Mouse (Mus musculus) liver, postnatal 0 days (tissue): ENCODE data around the gene Slfn14. TPM values are rescaled to one million over a fixed set of nuclear protein-coding genes. Genes with fewer than 3 reads are reported as not detected.

ENCODE experiments used
- ATAC-seq: fragments of 200-750 bp; cut with Nextera tagmentation; 2 replicates; pipeline ENCODE4 v1.8.0; 2017; ENCODE audit warnings: mild to moderate bottlenecking, moderate library complexity
- DNase-seq: peaks from one replicate; pipeline ENCODE4 v3.0.0-alpha.2; 2016
- H3K27ac ChIP-seq: fragments of 300-500 bp; sonication (generic); 2 replicates; pipeline ENCODE4 v1.5.1; 2014; ENCODE audit warnings: antibody characterized with exemption, moderate library complexity, mild to moderate bottlenecking, low read depth
- H3K27me3 ChIP-seq: fragments of 300-500 bp; sonication (generic); 2 replicates; pipeline ENCODE4 v1.6.1; 2014; ENCODE audit warnings: low read length, control low read depth, mixed read lengths; ENCODE audit not compliant: insufficient read depth
- H3K36me3 ChIP-seq: fragments of 300-500 bp; sonication (generic); replicated peaks from 2 replicates; pipeline ENCODE4 v1.6.1; 2014; ENCODE audit warnings: mild to moderate bottlenecking, control low read depth, low read length, moderate library complexity, mixed read lengths; ENCODE audit not compliant: insufficient read depth
- H3K4me1 ChIP-seq: fragments of 300-500 bp; sonication (generic); 2 replicates; pipeline ENCODE4 v1.6.1; 2014; ENCODE audit warnings: antibody characterized with exemption, mild to moderate bottlenecking, control low read depth; ENCODE audit not compliant: insufficient read depth
- H3K4me2 ChIP-seq: fragments of 300-500 bp; sonication (generic); 2 replicates; pipeline ENCODE4 v1.6.1; 2014; ENCODE audit warnings: low read depth, mild to moderate bottlenecking, low read length, moderate library complexity, mixed read lengths
- H3K4me3 ChIP-seq: fragments of 300-500 bp; sonication (generic); 2 replicates; pipeline ENCODE4 v1.5.1; 2014; ENCODE audit warnings: low read depth, low read length
- H3K9ac ChIP-seq: fragments of 300-500 bp; sonication (generic); replicated peaks from 2 replicates; pipeline ENCODE4 v1.6.1; 2014; ENCODE audit warnings: mild to moderate bottlenecking, moderate library complexity
- H3K9me3 ChIP-seq: fragments of 300-500 bp; sonication (generic); 2 replicates; pipeline ENCODE4 v1.6.1; 2016; ENCODE audit warnings: mild to moderate bottlenecking, control low read depth, low read length, mixed read lengths
- CTCF ChIP-seq: sonication (generic); IDR thresholded peaks from 2 replicates; pipeline ENCODE4 v1.5.1; 2016; ENCODE audit warnings: antibody characterized with exemption, low read depth
- EP300 ChIP-seq: IDR thresholded peaks from 2 replicates; pipeline ENCODE4 v1.6.1; 2016; ENCODE audit warnings: antibody characterized with exemption, low read depth, mild to moderate bottlenecking
- WGBS: fragments of 180-500 bp; shearing (Covaris S2); extraction: QIAGEN DNeasy Blood & Tissue Kit; methylation state at CpG from one replicate; pipeline ENCODE4 v1.1.7; 2014; ENCODE audit not compliant: insufficient replicate concordance; 5-methylcytosine and 5-hydroxymethylcytosine counted together
- polyA plus RNA-seq: library from polyadenylated mRNA; unstranded; fragments of >200 nt; fragmentation: Nextera tagmentation; extraction: Ambion mirVana; gene quantifications from 2 replicates; pipeline ENCODE4 v1.2.1, GENCODE M21; 2015

Slfn14 gene
- polyA plus RNA-seq, 1 experiment from 2014 or later = 14.3 TPM

GRCm38 (mm10) chr11:83279024-83279423 lies 7.5 kb downstream of the Slfn14 start:
- DNase-seq (no peak), ATAC-seq (no peak)
- no peak overlapping the region for H3K4me3 ChIP-seq
- no peaks in the 10 kb centered on the region for H3K27me3 ChIP-seq
- no peak overlapping the region for H3K4me2 ChIP-seq
- H3K36me3 ChIP-seq = peaks cover 32% of the 10 kb centered on the region
- WGBS = 91% methylated on average over 4 of the region's 4 CpGs
- H3K9me3 ChIP-seq = no peaks in the 10 kb centered on the region
- TF ChIP-seq EP300 (no peak), CTCF (no peak)
- no peak overlapping the region for H3K27ac ChIP-seq
- H3K9ac ChIP-seq = no peak overlapping the region
- H3K4me1 ChIP-seq = no peaks in the 10 kb centered on the region

GRCm38 (mm10) chr11:83276251-83276650 lies 10.3 kb downstream of the Slfn14 start:
- DNase-seq = peak; percentile 18

GRCm38 (mm10) chr11:83271951-83272843 lies 14.3 kb downstream of the Slfn14 start:
- 0 out of 2 replicates have a peak, but pooled peaks cover 2% of the 10 kb centered on the region for H3K27me3 ChIP-seq
- peak overlapping the region; percentile 87 for H3K4me2 ChIP-seq
- no peaks in the 10 kb centered on the region for H3K9me3 ChIP-seq
- peaks cover 11% of the 10 kb centered on the region for H3K4me1 ChIP-seq
- DNase-seq (no peak), ATAC-seq (peak; percentile 26)
- TF ChIP-seq EP300 (no peak), CTCF (peak; percentile 70)
- H3K4me3 ChIP-seq = no peak overlapping the region
- H3K27ac ChIP-seq = peak overlapping the region; percentile 76
- peaks cover 13% of the 10 kb centered on the region; the same call in 1 of the 2 replicates for H3K36me3 ChIP-seq
- WGBS = 18% methylated on average over 2 of the region's 2 CpGs
- peak overlapping the region; percentile 61; the same call in 1 of the 2 replicates for H3K9ac ChIP-seq

More at GRCm38 (mm10) chr11:83276251-83276650, 10.3 kb downstream of the Slfn14 start:
- H3K4me2 ChIP-seq = no peak overlapping the region
- no peaks in the 10 kb centered on the region for H3K27me3 ChIP-seq
- WGBS = 62% methylated on average over 7 of the region's 7 CpGs
- H3K4me3 ChIP-seq = no peak overlapping the region
- no peak for ATAC-seq
- H3K36me3 ChIP-seq = peaks cover 23% of the 10 kb centered on the region
- no peaks in the 10 kb centered on the region for H3K9me3 ChIP-seq
- no peak for TF ChIP-seq EP300
- no peak for TF ChIP-seq CTCF
- no peak overlapping the region for H3K27ac ChIP-seq
- H3K9ac ChIP-seq = no peak overlapping the region
- peaks cover 6% of the 10 kb centered on the region for H3K4me1 ChIP-seq

- peak overlapping the region; percentile 87 for H3K4me2 ChIP-seq
Observed at GRCm38 (mm10) chr11:83271151-83271950, 15.2 kb downstream of the Slfn14 start.

GRCm38 (mm10) chr11:83270842-83271150 lies 15.7 kb downstream of the Slfn14 start:
- 3% methylated on average over 6 of the region's 6 CpGs for WGBS
- H3K4me1 ChIP-seq = peaks cover 11% of the 10 kb centered on the region

More at GRCm38 (mm10) chr11:83271151-83271950, 15.2 kb downstream of the Slfn14 start:
- TF ChIP-seq EP300 = peak; percentile 67
- no peak for TF ChIP-seq CTCF
- DNase-seq (peak; percentile 85), ATAC-seq (peak; percentile 83)
- Histone ChIP-seq H3K36me3 (peaks cover 10% of the 10 kb centered on the region; the same call in 1 of the 2 replicates), H3K4me1 (peaks cover 11% of the 10 kb centered on the region), H3K9me3 (no peaks in the 10 kb centered on the region), H3K4me3 (peak overlapping the region; percentile 62), H3K9ac (peak overlapping the region; percentile 61), H3K27me3 (0 out of 2 replicates have a peak, but pooled peaks cover 2% of the 10 kb centered on the region), H3K27ac (peak overlapping the region; percentile 76)
- under 1% methylated on average over 26 of the region's 26 CpGs for WGBS

More at GRCm38 (mm10) chr11:83270842-83271150, 15.7 kb downstream of the Slfn14 start:
- H3K27me3 ChIP-seq = 0 out of 2 replicates have a peak, but pooled peaks cover 2% of the 10 kb centered on the region
- H3K9ac ChIP-seq = peak overlapping the region; percentile 61
- H3K9me3 ChIP-seq = no peaks in the 10 kb centered on the region
- peak overlapping the region; percentile 62 for H3K4me3 ChIP-seq
- peak overlapping the region; percentile 87 for H3K4me2 ChIP-seq
- ATAC-seq (peak; percentile 12), DNase-seq (no peak)
- peak overlapping the region; percentile 76 for H3K27ac ChIP-seq
- TF ChIP-seq CTCF (no peak), EP300 (no peak)
- peaks cover 10% of the 10 kb centered on the region; the same call in 1 of the 2 replicates for H3K36me3 ChIP-seq
